Mouse (Mus musculus) hindbrain, embryonic 16.5 days (tissue): ENCODE measurements at regions not wholly inside any gene's neighbourhood (a gene's known extent, or its start where the extent isn't known, plus 50 kb on each side); places are given as distances from the start of the nearest gene placed in this dataset.

Experiments
- ATAC-seq: fragments of 200-750 bp; cut with Nextera tagmentation; 2 replicates; pipeline ENCODE4 v1.8.0; 2017; ENCODE audit warnings: moderate TSS enrichment, moderate library complexity
- H3K27ac ChIP-seq: fragments of 300-500 bp; sonication (generic); 2 replicates; pipeline ENCODE4 v1.5.1; 2014; ENCODE audit warnings: low read depth, mild to moderate bottlenecking, control low read depth, low read length, moderate library complexity
- H3K27me3 ChIP-seq: fragments of 300-500 bp; sonication (generic); replicated peaks from 2 replicates; pipeline ENCODE4 v1.6.1; 2014; ENCODE audit warnings: low read length; ENCODE audit not compliant: control insufficient read depth, insufficient read depth
- H3K36me3 ChIP-seq: fragments of 300-500 bp; sonication (generic); 2 replicates; pipeline ENCODE4 v1.6.1; 2014; ENCODE audit warnings: mild to moderate bottlenecking, low read length, moderate library complexity, mixed read lengths; ENCODE audit not compliant: control insufficient read depth, insufficient read depth
- H3K4me1 ChIP-seq: fragments of 300-500 bp; sonication (generic); 2 replicates; pipeline ENCODE4 v1.6.1; 2014; ENCODE audit warnings: low read depth, low read length; ENCODE audit not compliant: control insufficient read depth, insufficient read depth
- H3K4me2 ChIP-seq: fragments of 300-500 bp; sonication (generic); 2 replicates; pipeline ENCODE4 v1.6.1; 2014; ENCODE audit warnings: mild to moderate bottlenecking, low read length, control low read depth, moderate library complexity
- H3K4me3 ChIP-seq: fragments of 300-500 bp; sonication (generic); 2 replicates; pipeline ENCODE4 v1.5.1; 2014; ENCODE audit warnings: mild to moderate bottlenecking, low read length, control low read depth, moderate library complexity
- H3K9ac ChIP-seq: fragments of 300-500 bp; sonication (generic); 2 replicates; pipeline ENCODE4 v1.6.1; 2014; ENCODE audit warnings: low read depth, mild to moderate bottlenecking, control low read depth, low read length, moderate library complexity
- H3K9me3 ChIP-seq: fragments of 300-500 bp; sonication (generic); 2 replicates; pipeline ENCODE4 v1.6.1; 2014; ENCODE audit warnings: mild to moderate bottlenecking, low read length, moderate library complexity; ENCODE audit not compliant: control insufficient read depth
- WGBS: fragments of 180-500 bp; shearing (Covaris S2); extraction: QIAGEN DNeasy Blood & Tissue Kit; methylation state at CpG from one replicate; pipeline ENCODE4 v1.1.7; 2014; 5-methylcytosine and 5-hydroxymethylcytosine counted together

GRCm38 (mm10) chr5:148697631-148698368, 145.2 kb upstream of the Ubl3 start:
- ATAC-seq, result peak; percentile 90
- Histone ChIP-seq H3K4me3 (no peak overlapping the region), H3K9ac (no peak overlapping the region), H3K27ac (peak overlapping the region; percentile 65), H3K36me3 (no peaks in the 10 kb centered on the region), H3K27me3 (no peaks in the 10 kb centered on the region), H3K9me3 (no peaks in the 10 kb centered on the region), H3K4me1 (peaks cover 5% of the 10 kb centered on the region; the same call in 1 of the 2 replicates), H3K4me2 (peak overlapping the region; percentile 14; the same call in 1 of the 2 replicates)
- 59% methylated on average over 22 of the region's 22 CpGs for WGBS

GRCm38 (mm10) chr5:148694352-148694751, 141.8 kb upstream of the Ubl3 start:
- Histone ChIP-seq H3K27me3 (no peaks in the 10 kb centered on the region), H3K9me3 (no peaks in the 10 kb centered on the region), H3K4me3 (no peak overlapping the region), H3K4me2 (no peak overlapping the region), H3K9ac (no peak overlapping the region), H3K4me1 (peaks cover 7% of the 10 kb centered on the region), H3K36me3 (no peaks in the 10 kb centered on the region), H3K27ac (no peak overlapping the region)
- no peak for ATAC-seq
- WGBS, result 60% methylated on average over 7 of the region's 7 CpGs

- H3K9me3 ChIP-seq, result no peaks in the 10 kb centered on the region
- no peaks in the 10 kb centered on the region for H3K36me3 ChIP-seq
- H3K4me2 ChIP-seq, result no peak overlapping the region
- H3K9ac ChIP-seq, result no peak overlapping the region
- whole genome bisulfite sequencing, result 82% methylated on average over 7 of the region's 7 CpGs
- peak overlapping the region; percentile 4; the same call in 1 of the 2 replicates for H3K27ac ChIP-seq
- no peak overlapping the region for H3K4me3 ChIP-seq
- H3K27me3 ChIP-seq, result no peaks in the 10 kb centered on the region
- no peak for ATAC-seq
- H3K4me1 ChIP-seq, result peaks cover 18% of the 10 kb centered on the region
Measured at GRCm38 (mm10) chr5:148691486-148691885, 138.9 kb upstream of the Ubl3 start.

DNA sequence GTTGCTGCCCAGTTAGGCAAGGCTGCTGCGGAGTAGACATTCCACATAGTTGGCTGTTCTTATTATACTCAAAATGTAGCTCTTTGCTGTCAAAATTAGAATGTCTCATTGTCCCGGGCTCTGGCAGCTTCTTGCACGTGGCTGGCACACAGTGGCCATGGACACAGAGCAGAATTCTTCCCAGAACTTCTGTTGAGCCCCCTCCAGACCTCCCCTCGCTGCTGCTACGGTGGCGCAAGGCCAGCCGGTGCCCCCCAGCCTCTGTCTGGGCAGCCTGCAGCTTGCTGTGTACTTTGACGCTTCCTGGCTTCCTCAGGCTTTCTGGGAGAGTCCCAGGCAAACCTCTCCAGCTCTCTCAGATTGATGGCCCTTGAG, 138.2 kb upstream of the Ubl3 start:
- WGBS, result 50% methylated on average over 8 of the region's 8 CpGs
- H3K36me3 ChIP-seq, result no peaks in the 10 kb centered on the region
- H3K4me1 ChIP-seq, result peaks cover 18% of the 10 kb centered on the region
- no peaks in the 10 kb centered on the region for H3K27me3 ChIP-seq
- no peak overlapping the region for H3K4me3 ChIP-seq
- H3K9ac ChIP-seq, result no peak overlapping the region
- no peaks in the 10 kb centered on the region for H3K9me3 ChIP-seq
- H3K4me2 ChIP-seq, result no peak overlapping the region
- peak; percentile 80 for ATAC-seq
- no peak overlapping the region; the same call in 1 of the 2 replicates for H3K27ac ChIP-seq

GRCm38 (mm10) chr5:148690158-148690822, 137.7 kb upstream of the Ubl3 start:
- no peaks in the 10 kb centered on the region for H3K9me3 ChIP-seq
- no peak for ATAC-seq
- H3K36me3 ChIP-seq, result no peaks in the 10 kb centered on the region
- peaks cover 18% of the 10 kb centered on the region for H3K4me1 ChIP-seq
- no peaks in the 10 kb centered on the region for H3K27me3 ChIP-seq
- 61% methylated on average over 7 of the region's 7 CpGs for WGBS
- no peak overlapping the region for H3K4me2 ChIP-seq
- H3K27ac ChIP-seq, result no peak overlapping the region
- H3K4me3 ChIP-seq, result no peak overlapping the region
- no peak overlapping the region for H3K9ac ChIP-seq

DNA sequence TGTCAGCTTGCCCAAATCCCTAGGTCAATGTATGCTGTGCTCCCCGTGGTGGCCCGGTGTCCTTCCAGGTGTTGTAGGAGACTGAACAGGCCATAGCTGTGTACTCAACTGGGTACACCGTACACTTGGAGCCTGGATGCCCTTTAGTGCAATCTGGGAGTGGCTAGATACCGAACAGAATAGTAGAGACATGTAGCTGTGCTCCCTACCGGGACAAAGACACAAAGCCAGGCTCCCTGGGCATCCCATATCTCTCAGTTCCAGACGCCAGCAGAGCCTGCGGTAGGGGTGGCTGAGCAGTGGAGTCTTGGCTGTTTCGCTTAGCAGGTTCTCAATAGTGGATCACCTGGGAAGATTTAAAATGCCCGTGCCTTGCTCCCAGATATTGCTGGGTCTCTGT, 136.7 kb upstream of the Ubl3 start:
- H3K36me3 ChIP-seq, result no peaks in the 10 kb centered on the region
- no peaks in the 10 kb centered on the region for H3K9me3 ChIP-seq
- H3K4me3 ChIP-seq, result no peak overlapping the region
- no peak for ATAC-seq
- H3K9ac ChIP-seq, result no peak overlapping the region
- peaks cover 18% of the 10 kb centered on the region for H3K4me1 ChIP-seq
- WGBS, result 84% methylated on average over 9 of the region's 9 CpGs
- H3K4me2 ChIP-seq, result no peak overlapping the region
- H3K27ac ChIP-seq, result no peak overlapping the region
- no peaks in the 10 kb centered on the region for H3K27me3 ChIP-seq

- H3K27ac ChIP-seq, result no peak overlapping the region
- ATAC-seq, result peak; percentile 16; the same call in 1 of the 2 replicates
- no peak overlapping the region for H3K9ac ChIP-seq
- H3K9me3 ChIP-seq, result no peaks in the 10 kb centered on the region
- no peaks in the 10 kb centered on the region for H3K27me3 ChIP-seq
- no peaks in the 10 kb centered on the region for H3K36me3 ChIP-seq
- WGBS, result 38% methylated on average over 8 of the region's 8 CpGs
- no peak overlapping the region for H3K4me3 ChIP-seq
- H3K4me2 ChIP-seq, result no peak overlapping the region
- H3K4me1 ChIP-seq, result peaks cover 18% of the 10 kb centered on the region
Measured at GRCm38 (mm10) chr5:148688501-148688900, 135.9 kb upstream of the Ubl3 start.

- H3K9me3 ChIP-seq, result no peaks in the 10 kb centered on the region
- 49% methylated on average over 3 of the region's 3 CpGs for WGBS
- no peak overlapping the region for H3K4me2 ChIP-seq
- no peaks in the 10 kb centered on the region for H3K27me3 ChIP-seq
- H3K4me1 ChIP-seq, result peaks cover 18% of the 10 kb centered on the region
- H3K4me3 ChIP-seq, result no peak overlapping the region
- no peak overlapping the region for H3K9ac ChIP-seq
- ATAC-seq, result no peak
- no peak overlapping the region for H3K27ac ChIP-seq
- no peaks in the 10 kb centered on the region for H3K36me3 ChIP-seq
Measured at GRCm38 (mm10) chr5:148687827-148688226, 135.2 kb upstream of the Ubl3 start.

- H3K9me3 ChIP-seq, result no peaks in the 10 kb centered on the region
- 57% methylated on average over 11 of the region's 11 CpGs for WGBS
- no peaks in the 10 kb centered on the region for H3K36me3 ChIP-seq
- H3K27ac ChIP-seq, result no peak overlapping the region
- H3K27me3 ChIP-seq, result no peaks in the 10 kb centered on the region
- no peak overlapping the region for H3K4me3 ChIP-seq
- H3K4me2 ChIP-seq, result no peak overlapping the region
- no peak for ATAC-seq
- peaks cover 10% of the 10 kb centered on the region for H3K4me1 ChIP-seq
- H3K9ac ChIP-seq, result no peak overlapping the region
Measured at GRCm38 (mm10) chr5:148684216-148684615, 131.6 kb upstream of the Ubl3 start.
